Mouse (Mus musculus) ZHBTc4 (cell line): ENCODE results near the gene Gstz1.
A peak's percentile ranks its signal among the peaks of the same experiment; 100 is the strongest.
"Not testable (repeated sequence)": the region's sequence is repeated elsewhere in the genome, so short reads cannot be mapped to it uniquely, and the experiment has no call there.

Experiments
- DNase-seq: peaks from one replicate; pipeline ENCODE4 v3.0.0-alpha.2; 2011; ENCODE audit warnings: low read depth, low spot score

The Gstz1 gene

GRCm38 (mm10) chr12:87146966-87147365 is at the start of gene Gstz1:
Gene Gstz1 (plus strand): TSS chr12:87147165.
- DNase-seq: peak; percentile 95

DNA sequence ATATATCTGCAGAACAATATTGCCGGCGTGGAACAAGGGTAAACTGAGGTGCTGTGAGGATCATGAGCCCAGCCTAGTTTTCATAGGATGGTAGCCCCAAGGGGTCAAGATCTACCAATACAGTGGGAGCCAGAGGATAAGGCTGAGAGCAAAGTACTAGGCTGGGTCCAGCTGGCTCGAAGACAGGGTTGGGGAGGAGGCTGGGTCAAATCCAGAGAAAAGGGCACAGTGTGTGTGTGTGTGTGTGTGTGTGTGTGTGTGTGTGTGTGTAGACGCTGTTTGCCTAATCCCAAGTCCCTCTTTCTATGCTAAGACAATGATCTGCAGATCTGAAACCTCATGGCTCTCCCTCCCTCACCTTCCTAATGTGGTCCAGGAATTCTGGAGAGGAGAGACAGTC is 46.6 kb upstream of the Gstz1 start:
- no peak for DNase-seq

DNA sequence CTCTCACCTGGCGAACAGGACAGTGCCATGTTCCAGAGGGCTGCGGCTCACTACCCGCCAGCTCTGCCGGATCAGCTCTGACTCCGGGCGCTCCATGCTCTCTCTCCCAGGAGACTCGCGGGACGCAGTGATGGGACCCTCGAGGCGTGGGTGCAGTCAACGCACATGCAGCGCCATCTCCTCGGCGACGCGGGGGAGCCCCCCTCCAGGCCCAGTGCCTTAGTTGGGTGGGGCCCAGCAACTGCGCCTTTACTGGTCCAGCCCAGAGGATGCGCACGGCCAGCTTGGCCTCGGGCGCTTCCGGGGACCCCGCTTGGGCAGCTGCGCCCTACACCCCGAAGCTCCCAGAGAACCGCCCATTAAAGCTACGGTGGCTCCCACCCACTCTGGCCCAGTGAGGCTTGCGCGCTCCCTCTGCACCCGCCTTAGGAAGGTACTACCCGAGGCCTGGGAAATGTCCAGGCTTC is 44.8 kb upstream of the Gstz1 start, which contains the start of gene Ngb:
Gene Ngb (minus strand): TSS at position 375 of the 467 bp plus-strand sequence.
- peak; percentile 30 for DNase-seq

DNA sequence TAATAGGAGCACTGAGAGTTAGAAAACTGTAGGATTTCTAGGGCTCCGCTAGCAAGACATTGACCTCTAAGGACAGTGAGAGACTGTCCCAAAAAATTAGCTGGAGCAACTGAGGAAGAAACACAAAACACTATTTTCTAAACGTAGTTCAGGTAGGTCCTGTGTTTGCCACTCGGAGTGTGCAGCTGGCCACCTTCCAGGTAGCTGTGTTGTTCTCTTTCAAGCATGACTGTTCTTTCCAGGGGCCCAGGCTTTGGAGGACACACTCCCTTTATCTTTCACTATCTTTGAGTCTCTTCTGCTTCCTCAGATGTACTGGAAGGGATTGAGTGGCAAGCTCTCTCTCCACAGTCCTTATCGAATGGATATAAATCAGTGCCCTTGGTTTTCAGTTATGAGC is 43.5 kb upstream of the Gstz1 start:
- no peak for DNase-seq

GRCm38 (mm10) chr12:87104796-87105195 is 42.2 kb upstream of the Gstz1 start:
- no peak for DNase-seq

- no peak for DNase-seq
Observed at GRCm38 (mm10) chr12:87107357-87107977, 39.5 kb upstream of the Gstz1 start.

DNA sequence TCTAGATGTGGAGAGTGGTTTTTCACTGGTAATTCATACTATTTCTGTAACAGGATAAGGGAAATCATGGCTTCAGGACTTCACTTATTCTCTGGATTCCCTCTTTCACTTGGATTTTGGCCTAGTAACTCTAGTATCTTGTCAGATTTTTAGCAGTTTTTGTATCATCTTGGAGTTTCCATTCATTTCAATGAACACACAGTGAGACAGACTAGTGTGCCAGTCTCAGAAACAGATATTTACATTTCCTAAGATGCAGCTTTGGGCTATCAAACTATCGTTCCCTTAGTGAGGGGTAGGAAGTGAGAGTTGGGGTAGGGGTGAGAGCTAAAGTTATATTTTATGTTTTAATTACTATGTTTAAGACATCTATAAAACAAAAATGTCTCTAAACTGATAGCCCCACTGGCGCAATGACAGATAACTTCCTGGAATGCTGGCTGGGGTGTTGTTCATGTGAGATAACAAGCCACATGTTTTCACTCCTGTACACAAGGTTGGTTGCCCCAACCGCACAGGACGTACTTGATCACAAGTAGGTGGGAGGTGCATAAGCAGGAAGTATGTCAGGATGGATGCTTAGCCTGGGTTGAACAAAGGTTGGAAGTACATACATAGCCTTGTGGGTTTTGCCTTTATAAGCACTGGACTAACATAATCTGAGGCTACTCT is 24.9 kb upstream of the Gstz1 start:
- DNase-seq: no peak

DNA sequence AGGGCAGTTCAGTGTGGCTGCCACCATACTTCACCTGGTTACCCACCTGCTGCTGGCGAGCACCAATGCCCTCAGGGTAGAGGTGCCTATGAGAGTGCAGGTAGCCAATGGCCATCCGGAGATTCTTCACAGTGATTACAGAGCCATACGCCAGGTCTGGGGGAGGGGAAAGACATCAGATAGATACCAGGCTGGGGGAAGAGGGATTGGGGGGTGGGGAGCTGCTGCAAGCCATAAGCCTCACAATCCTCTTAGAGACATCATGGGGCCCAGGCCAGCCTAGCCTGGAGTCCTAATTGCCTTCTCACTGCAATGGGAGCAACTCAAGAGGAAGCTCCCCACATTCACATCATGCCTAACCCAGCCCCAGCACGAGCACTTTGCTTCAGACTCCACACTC is 19.7 kb upstream of the Gstz1 start:
- no peak for DNase-seq

DNA sequence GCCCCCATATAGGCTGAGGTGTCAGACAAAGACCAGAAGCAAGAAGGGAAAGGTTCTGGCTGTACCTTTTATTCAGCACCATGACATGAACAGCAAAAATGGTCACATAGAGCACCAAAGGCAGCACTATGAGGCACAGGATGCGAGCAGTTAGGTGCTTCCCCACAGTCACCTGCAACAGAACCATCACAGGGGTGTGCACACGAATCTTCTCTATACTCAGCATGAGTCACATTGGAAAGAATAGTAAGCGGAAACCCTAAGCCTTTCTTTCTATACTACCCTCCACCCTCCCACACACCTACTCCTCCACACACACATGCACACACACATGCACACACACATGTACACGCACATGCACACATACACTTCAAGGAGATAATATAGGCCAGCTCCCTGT is 16.7 kb upstream of the Gstz1 start:
- no peak for DNase-seq

GRCm38 (mm10) chr12:87131181-87131580 is 15.8 kb upstream of the Gstz1 start:
- DNase-seq: no peak

GRCm38 (mm10) chr12:87131619-87132018 is 15.3 kb upstream of the Gstz1 start:
- DNase-seq: peak; percentile 33

GRCm38 (mm10) chr12:87132210-87132609 is 14.8 kb upstream of the Gstz1 start:
- no peak for DNase-seq

DNA sequence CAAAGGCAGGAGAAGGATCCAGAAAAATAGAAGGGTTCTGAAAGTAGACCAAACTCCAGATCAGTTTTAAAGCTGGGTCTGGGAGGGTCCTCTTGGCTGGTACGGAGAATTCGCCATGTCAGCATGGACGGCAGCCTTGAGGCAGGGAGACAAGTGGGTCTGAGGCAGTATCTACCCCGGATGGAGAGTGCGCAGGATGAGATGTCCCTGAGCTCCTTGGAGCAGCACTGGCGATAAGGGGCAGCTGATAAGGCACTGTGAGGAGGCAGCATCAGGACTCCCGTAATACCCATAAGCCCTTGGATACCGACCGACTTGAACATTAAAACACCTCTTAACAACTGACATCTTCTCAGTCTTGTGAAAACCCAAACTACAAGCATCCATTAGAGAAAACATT is 14.2 kb upstream of the Gstz1 start:
- no peak for DNase-seq

DNA sequence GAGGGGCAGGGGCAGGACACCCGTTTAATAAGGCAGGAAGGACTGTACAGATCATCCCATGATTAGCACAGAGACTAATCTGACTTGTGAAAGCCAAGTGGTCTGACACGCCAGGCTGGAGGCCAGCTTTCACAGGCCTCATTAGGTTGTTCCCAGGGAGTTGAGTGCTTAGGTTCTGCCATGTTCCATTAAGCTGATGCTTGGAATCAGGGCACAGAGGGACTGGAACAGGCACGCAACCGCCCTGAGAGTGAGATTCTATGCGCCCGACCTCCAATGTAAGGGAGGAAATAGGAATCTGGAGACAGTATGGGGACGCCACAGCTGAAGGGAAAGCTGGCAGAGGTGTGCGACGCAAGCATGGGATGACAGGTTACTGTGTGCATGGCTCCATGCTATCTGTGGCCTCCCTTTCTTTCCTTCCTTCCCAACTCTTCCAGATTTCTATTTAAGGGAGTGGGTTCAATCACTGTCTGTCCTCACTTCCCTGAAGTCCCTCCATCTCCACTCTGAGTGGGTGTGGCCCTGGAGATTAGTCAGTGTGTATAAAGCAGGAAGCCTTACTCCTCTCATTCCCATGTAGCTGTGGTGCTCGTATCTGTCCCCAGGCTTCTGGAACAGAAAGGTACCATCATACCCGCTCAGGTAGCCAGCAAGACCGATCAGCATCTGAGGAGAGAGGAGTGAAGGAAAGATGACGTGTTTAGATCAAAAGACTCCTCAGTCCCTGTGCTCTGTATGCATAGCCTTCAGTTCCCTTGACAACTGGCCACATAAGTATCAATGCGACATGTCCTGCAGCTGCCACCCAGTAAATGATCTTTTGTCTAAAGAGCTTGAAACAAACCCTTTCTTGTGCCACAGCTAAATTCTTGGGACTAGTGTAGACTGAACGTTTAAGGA is 9.3 kb upstream of the Gstz1 start:
- DNase-seq: peak; percentile 17

DNA sequence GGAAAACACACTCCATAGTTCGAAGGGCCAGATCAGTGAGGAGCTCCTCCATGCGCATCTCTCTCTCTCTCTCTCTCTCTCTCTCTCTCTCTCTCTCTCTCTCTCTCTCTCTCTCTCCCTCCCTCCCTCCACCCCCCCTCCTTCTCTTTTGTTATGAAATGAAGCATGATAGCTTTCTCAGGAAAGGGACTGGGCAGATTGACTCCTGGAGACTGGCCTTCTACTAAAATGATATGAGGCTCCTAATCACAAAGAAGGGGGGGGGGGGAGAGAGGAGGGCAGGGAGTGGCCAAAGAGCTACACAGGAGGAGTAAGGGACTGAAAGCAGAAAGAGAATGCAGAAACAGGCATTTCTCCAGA is 8.6 kb upstream of the Gstz1 start:
- DNase-seq: peak; percentile 9

GRCm38 (mm10) chr12:87138768-87139167 is 8.2 kb upstream of the Gstz1 start:
- DNase-seq: no peak

DNA sequence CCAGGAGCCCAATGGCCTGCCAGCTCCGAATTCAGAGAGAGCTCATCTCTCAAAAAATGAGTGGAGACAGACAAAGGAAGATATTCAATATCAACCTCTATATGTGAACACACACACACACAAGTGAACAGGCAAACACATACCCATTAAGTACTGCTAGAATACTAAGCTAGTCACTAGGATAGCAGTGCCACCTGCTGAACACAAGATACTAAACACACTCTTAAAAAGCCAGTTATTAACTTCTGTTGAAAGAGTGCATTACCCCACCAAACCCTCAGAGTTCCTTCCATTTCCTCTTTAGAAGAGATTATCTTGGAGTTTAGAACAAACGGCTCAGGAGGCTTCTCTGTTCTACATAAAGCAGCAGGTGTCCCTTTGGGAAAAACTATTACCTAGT is 4.8 kb upstream of the Gstz1 start:
- no peak for DNase-seq

- peak; percentile 99 for DNase-seq
Observed at GRCm38 (mm10) chr12:87147395-87148089, 577 bp downstream of the Gstz1 start, which contains the start of gene Pomt2. Gene Pomt2 (minus strand): TSS chr12:87147968.

DNA sequence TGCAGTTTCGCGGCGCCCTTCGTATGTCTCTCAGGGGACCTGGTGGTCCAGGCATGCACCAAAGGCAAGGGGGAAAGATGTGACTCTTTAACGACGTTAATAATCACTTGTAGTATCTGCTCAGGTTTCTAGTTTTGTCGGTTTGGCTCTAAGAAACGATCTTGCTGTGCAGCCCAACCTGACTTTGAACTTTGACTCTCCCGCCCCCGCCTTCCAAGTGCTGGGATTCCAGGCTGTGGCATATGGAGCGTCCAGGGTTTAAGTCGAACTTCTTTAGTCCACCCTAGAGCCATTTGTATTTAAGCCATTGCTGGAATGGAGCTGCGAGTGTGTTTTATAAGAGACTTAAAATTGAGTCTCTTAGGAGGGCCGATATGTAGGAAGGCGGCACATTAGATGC is 1.2 kb downstream of the Gstz1 start:
- no peak for DNase-seq

- peak; percentile 33 for DNase-seq
Observed at GRCm38 (mm10) chr12:87149471-87149870, 2.5 kb downstream of the Gstz1 start.

- DNase-seq: not testable (repeated sequence)
Observed at GRCm38 (mm10) chr12:87154448-87154847, 7.5 kb downstream of the Gstz1 start.

DNA sequence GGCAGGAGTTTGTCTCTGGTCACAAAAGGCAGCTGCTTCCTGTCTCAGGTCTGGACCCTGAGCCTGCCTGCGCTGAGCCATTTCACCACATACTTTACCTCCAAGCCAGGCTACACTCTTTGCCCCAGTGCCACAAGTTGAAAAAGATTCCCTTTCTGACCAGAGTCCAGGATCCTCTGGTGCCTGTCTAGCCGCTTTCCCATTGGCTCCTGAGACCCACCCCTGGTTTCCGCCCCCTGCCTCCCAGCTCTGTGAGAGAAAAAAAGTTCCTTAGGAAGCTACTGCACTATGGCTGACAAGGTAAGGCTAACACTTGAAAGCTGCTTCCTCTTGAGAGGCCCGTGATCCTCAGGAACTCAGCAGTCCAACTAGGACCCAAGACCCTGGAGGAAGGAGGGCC is 10.4 kb downstream of the Gstz1 start:
- peak; percentile 43 for DNase-seq
